Mouse (Mus musculus): ENCODE results near the gene Ppp1r3d. TPM values are rescaled to one million over a fixed set of nuclear protein-coding genes. Genes with fewer than 3 reads are reported as not detected.

The Ppp1r3d gene
- total and polyA plus RNA-seq, 3 experiments = not detected

- peaks cover 0 to 3% of the 10 kb centered on the region in 2 experiments; a peak in 1 of 4 replicates for H3K4me1 ChIP-seq (ENCODE audit: control insufficient read depth in 1 of 2, insufficient read depth in 2 of 2)
- dilution Hi-C loops (cut with MboI; ENCODE audit: extremely low pct_ligation_motif_present, extremely low pct_unique_long_range_greater_than_20kb, low sequenced_read_pairs) = no loop called here
Measured at GRCm38 (mm10) chr2:178420576-178420975, 6.3 kb upstream of the Ppp1r3d start.

GRCm38 (mm10) chr2:178416970-178417369, 2.7 kb upstream of the Ppp1r3d start:
- DNase-seq (ENCODE audit: extremely low read depth) = no peak
- TF ChIP-seq POLR2A (IDR thresholded peaks at IDR 0.05; ENCODE audit: low read depth, low read length) = no peak
- Histone ChIP-seq H3K36me3 (replicated peaks in 1 of 2; ENCODE audit: control insufficient read depth in 1 of 2, insufficient read depth in 1 of 2, low read length in 1 of 2) (no peaks in the 10 kb centered on the region), H3K27ac (ENCODE audit: insufficient read depth, low read depth) (no peak overlapping the region), H3K9ac (ENCODE audit: insufficient read depth, low read depth) (no peak overlapping the region), H3K27me3 (replicated peaks) (no peaks in the 10 kb centered on the region), H3K4me1 (ENCODE audit: control insufficient read depth in 1 of 2, insufficient read depth in 2 of 2) (peaks cover 0 to 3% of the 10 kb centered on the region in 2 experiments; a peak in 1 of 4 replicates), H3K4me3 (replicated peaks in 1 of 3; ENCODE audit: low read depth in 2 of 3, low read length in 2 of 3, poor library complexity in 1 of 3) (no peak overlapping the region), H3K4me2 (ENCODE audit: insufficient read depth, low read depth, poor library complexity, severe bottlenecking) (peak overlapping the region; percentile 69; the same call in 1 of the 2 replicates), H3K9me3 (replicated peaks; ENCODE audit: low read length) (peaks cover 25% of the 10 kb centered on the region), H3K79me2 (replicated peaks; ENCODE audit: control insufficient read depth, extremely low read depth, insufficient read depth, poor library complexity, severe bottlenecking) (no peaks in the 10 kb centered on the region)
- dilution Hi-C loops (cut with MboI; ENCODE audit: extremely low pct_ligation_motif_present, extremely low pct_unique_long_range_greater_than_20kb, low sequenced_read_pairs) = no loop called here
- in situ Hi-C loops (cut with MboI; ENCODE audit: low pct_ligation_motif_present, low pct_unique_long_range_greater_than_20kb, low sequenced_read_pairs) = no loop called here

More at GRCm38 (mm10) chr2:178420576-178420975, 6.3 kb upstream of the Ppp1r3d start:
- H3K4me2 ChIP-seq (ENCODE audit: insufficient read depth, low read depth, poor library complexity, severe bottlenecking) = no peak overlapping the region
- H3K27me3 ChIP-seq (replicated peaks) = peaks cover 12% of the 10 kb centered on the region
- no peak for DNase-seq (ENCODE audit: extremely low read depth)
- no peak overlapping the region for H3K9ac ChIP-seq (ENCODE audit: insufficient read depth, low read depth)
- H3K4me3 ChIP-seq (replicated peaks in 1 of 3; ENCODE audit: low read depth in 2 of 3, low read length in 2 of 3, poor library complexity in 1 of 3) = no peak overlapping the region
- no peak overlapping the region for H3K27ac ChIP-seq (ENCODE audit: insufficient read depth, low read depth)
- in situ Hi-C loops (cut with MboI; ENCODE audit: low pct_ligation_motif_present, low pct_unique_long_range_greater_than_20kb, low sequenced_read_pairs) = no loop called here
- H3K9me3 ChIP-seq (replicated peaks; ENCODE audit: low read length) = peaks cover 5% of the 10 kb centered on the region
- no peaks in the 10 kb centered on the region for H3K36me3 ChIP-seq (replicated peaks in 1 of 2; ENCODE audit: control insufficient read depth in 1 of 2, insufficient read depth in 1 of 2, low read length in 1 of 2)
- no peaks in the 10 kb centered on the region for H3K79me2 ChIP-seq (replicated peaks; ENCODE audit: control insufficient read depth, extremely low read depth, insufficient read depth, poor library complexity, severe bottlenecking)
- TF ChIP-seq MXI1 (IDR thresholded peaks at IDR 0.05; ENCODE audit: low read depth, low read length) (no peak), USF2 (conservative IDR thresholded peaks at IDR 0.05; ENCODE audit: low read depth, low read length) (no peak), TCF12 (IDR thresholded peaks at IDR 0.05; ENCODE audit: low read depth, low read length) (no peak), IRF4 (IDR thresholded peaks at IDR 0.05; ENCODE audit: low read depth, low read length) (no peak), ZMIZ1 (IDR thresholded peaks at IDR 0.05; ENCODE audit: low read depth, low read length) (no peak), JUN (IDR thresholded peaks at IDR 0.05; ENCODE audit: insufficient read depth, low read depth, low read length) (no peak), CHD2 (IDR thresholded peaks at IDR 0.05; ENCODE audit: low read length) (no peak), POLR2AphosphoS2 (IDR thresholded peaks at IDR 0.05; ENCODE audit: low read depth, low read length) (no peak), NELFE (IDR thresholded peaks at IDR 0.05; ENCODE audit: low read depth, low read length) (no peak), ETS1 (conservative IDR thresholded peaks at IDR 0.05; ENCODE audit: low read depth, low read length) (no peak), EP300 (IDR thresholded peaks at IDR 0.05; ENCODE audit: low read length) (no peak), ZNF384 (IDR thresholded peaks at IDR 0.05; ENCODE audit: low read depth, low read length) (no peak), MEF2A (IDR thresholded peaks at IDR 0.05; ENCODE audit: borderline replicate concordance, low read depth, low read length) (no peak), CHD1 (IDR thresholded peaks at IDR 0.05; ENCODE audit: low read depth, low read length) (no peak), KAT2A (IDR thresholded peaks at IDR 0.05; ENCODE audit: insufficient replicate concordance, low read length) (no peak), USF1 (IDR thresholded peaks at IDR 0.05; ENCODE audit: low read depth, low read length) (no peak), UBTF (IDR thresholded peaks at IDR 0.05; ENCODE audit: low read depth, low read length) (no peak), RCOR1 (conservative IDR thresholded peaks at IDR 0.05; ENCODE audit: low read depth, low read length) (no peak)

Measured in CH12.LX (cell line).